Mouse (Mus musculus): ENCODE measurements around the gene Kat2b. TPM values are rescaled to one million over a fixed set of nuclear protein-coding genes. Genes with fewer than 3 reads are reported as not detected.
"Not testable (repeated sequence)": the region's sequence is repeated elsewhere in the genome, so short reads cannot be mapped to it uniquely, and the experiment has no call there.

The Kat2b gene
- total RNA-seq (2021) = 10 to 100 TPM; 73.5 to 91.5 TPM
- long read RNA-seq, experiment 1, full-length matches to known transcripts = 15 of 19 reads
- long read RNA-seq, experiment 1, partial matches to known transcripts = 2 of 19 reads
- long read RNA-seq, experiment 1, other reads (novel, unspliced or antisense) = 2 of 19 reads
- long read RNA-seq, experiment 2, full-length matches to known transcripts = 10 of 23 reads
- long read RNA-seq, experiment 2, partial matches to known transcripts = 9 of 23 reads
- long read RNA-seq, experiment 2, other reads (novel, unspliced or antisense) = 4 of 23 reads

- peak; percentile 67 to 72 for DNase-seq
- intact Hi-C loops (cut with DNase I) = loop anchor here (2.0 to 5.0 kb wide), 4 partner anchors 54 to 124 kb away; partner anchors contain the start of gene Rab5a
Measured at GRCm38 (mm10) chr17:53566161-53566918, at the start of gene Kat2b. Kat2b (plus strand) TSS chr17:53566861.

- intact Hi-C loops (cut with DNase I) = no loop called here
- no peak for DNase-seq
Measured at GRCm38 (mm10) chr17:53519364-53519763, 47.3 kb upstream of the Kat2b start.

- intact Hi-C loops (cut with DNase I) = no loop called here
- DNase-seq = no peak
Measured at GRCm38 (mm10) chr17:53520509-53520908, 46.2 kb upstream of the Kat2b start.

GRCm38 (mm10) chr17:53528034-53528433 lies 38.6 kb upstream of the Kat2b start:
- intact Hi-C loops (cut with DNase I) = no loop called here
- no peak for DNase-seq

GRCm38 (mm10) chr17:53531160-53531559 lies 35.5 kb upstream of the Kat2b start:
- no peak for DNase-seq

GRCm38 (mm10) chr17:53532425-53532824 lies 34.2 kb upstream of the Kat2b start:
- DNase-seq = peak in 1 of 2 experiments; percentile 28
- intact Hi-C loops (cut with DNase I) = no loop called here

More at GRCm38 (mm10) chr17:53531160-53531559, 35.5 kb upstream of the Kat2b start:
- intact Hi-C loops (cut with DNase I) = no loop called here

- DNase-seq; intact Hi-C loops (cut with DNase I): not testable (repeated sequence)
Measured at GRCm38 (mm10) chr17:53539351-53539750, 27.3 kb upstream of the Kat2b start, which contains the start of gene Pp2d1. Pp2d1 (minus strand) TSS chr17:53539451.

GRCm38 (mm10) chr17:53542536-53542935 lies 24.1 kb upstream of the Kat2b start:
- intact Hi-C loops (cut with DNase I) = no loop called here
- no peak for DNase-seq

GRCm38 (mm10) chr17:53543591-53544324 lies 22.9 kb upstream of the Kat2b start:
- DNase-seq = peak; percentile 35 to 45
- intact Hi-C loops (cut with DNase I) = no loop called here

- DNase-seq = no peak
- intact Hi-C loops (cut with DNase I) = no loop called here
Measured at GRCm38 (mm10) chr17:53551306-53552299, 15.1 kb upstream of the Kat2b start.

- no peak for DNase-seq
- intact Hi-C loops (cut with DNase I) = no loop called here
Measured at GRCm38 (mm10) chr17:53554088-53554487, 12.6 kb upstream of the Kat2b start.

- intact Hi-C loops (cut with DNase I) = no loop called here
- DNase-seq = no peak
Measured at GRCm38 (mm10) chr17:53554813-53555212, 11.8 kb upstream of the Kat2b start.

GRCm38 (mm10) chr17:53557443-53557842 lies 9.2 kb upstream of the Kat2b start:
- DNase-seq = no peak
- intact Hi-C loops (cut with DNase I) = no loop called here

- intact Hi-C loops (cut with DNase I) = no loop called here
- DNase-seq = no peak
Measured at GRCm38 (mm10) chr17:53559646-53560045, 7.0 kb upstream of the Kat2b start.

- intact Hi-C loops (cut with DNase I) = no loop called here
Measured at GRCm38 (mm10) chr17:53561458-53562029, 5.1 kb upstream of the Kat2b start.

GRCm38 (mm10) chr17:53564837-53565236 lies 1.8 kb upstream of the Kat2b start:
- intact Hi-C loops (cut with DNase I) = loop anchor here (5.0 kb wide), 3 partner anchors 53 to 92 kb away; partner anchors contain the start of gene Rab5a
- no peak for DNase-seq

More at GRCm38 (mm10) chr17:53561458-53562029, 5.1 kb upstream of the Kat2b start:
- no peak for DNase-seq

- intact Hi-C loops (cut with DNase I) = loop anchor here (2.0 to 5.0 kb wide), 4 partner anchors 55 to 124 kb away; partner anchors contain the start of gene Rab5a
- DNase-seq = peak; percentile 78 to 81
Measured at GRCm38 (mm10) chr17:53566919-53567345, 271 bp downstream of the Kat2b start.

GRCm38 (mm10) chr17:53567346-53568101 lies 863 bp downstream of the Kat2b start:
- DNase-seq = peak; percentile 53 to 64
- intact Hi-C loops (cut with DNase I) = loop anchor here (2.0 to 5.0 kb wide), 5 partner anchors 15 to 123 kb away; partner anchors contain the start of gene Rab5a
